Mouse (Mus musculus) liver, embryonic 12.5 days (tissue): ENCODE data around the gene Gm20837. TPM values are rescaled to one million over a fixed set of nuclear protein-coding genes. Genes with fewer than 3 reads are reported as not detected.
"Not testable (repeated sequence)": the region's sequence is repeated elsewhere in the genome, so short reads cannot be mapped to it uniquely, and the experiment has no call there.

Experiments
- ATAC-seq: fragments of 200-750 bp; cut with Nextera tagmentation; 2 replicates; pipeline ENCODE4 v1.8.0; 2017; ENCODE audit warnings: moderate number of reproducible peaks, mild to moderate bottlenecking, moderate library complexity
- H3K27ac ChIP-seq: fragments of 300-500 bp; sonication (generic); 2 replicates; pipeline ENCODE4 v1.5.1; 2016; ENCODE audit warnings: mild to moderate bottlenecking
- H3K27me3 ChIP-seq: fragments of 300-500 bp; sonication (generic); replicated peaks from 2 replicates; pipeline ENCODE4 v1.6.1; 2016; ENCODE audit warnings: mild to moderate bottlenecking, moderate library complexity
- H3K36me3 ChIP-seq: fragments of 300-500 bp; sonication (generic); 2 replicates; pipeline ENCODE4 v1.6.1; 2016; ENCODE audit warnings: mild to moderate bottlenecking, moderate library complexity
- H3K4me1 ChIP-seq: fragments of 300-500 bp; sonication (generic); 2 replicates; pipeline ENCODE4 v1.6.1; 2016
- H3K4me2 ChIP-seq: fragments of 300-500 bp; sonication (generic); 2 replicates; pipeline ENCODE4 v1.6.1; 2016; ENCODE audit warnings: mild to moderate bottlenecking, moderate library complexity
- H3K4me3 ChIP-seq: fragments of 300-500 bp; sonication (generic); 2 replicates; pipeline ENCODE4 v1.5.1; 2016; ENCODE audit warnings: mild to moderate bottlenecking, moderate library complexity
- H3K9ac ChIP-seq: fragments of 300-500 bp; sonication (generic); 2 replicates; pipeline ENCODE4 v1.6.1; 2016; ENCODE audit warnings: mild to moderate bottlenecking, moderate library complexity
- H3K9me3 ChIP-seq: fragments of 300-500 bp; sonication (generic); replicated peaks from 2 replicates; pipeline ENCODE4 v1.6.1; 2016; ENCODE audit warnings: mild to moderate bottlenecking, moderate library complexity
- WGBS: fragments of 180-500 bp; shearing (Covaris S2); methylation state at CpG from one replicate; pipeline ENCODE4 v1.1.7; 2016; ENCODE audit not compliant: insufficient replicate concordance; 5-methylcytosine and 5-hydroxymethylcytosine counted together
- polyA plus RNA-seq: library from polyadenylated mRNA; unstranded; fragments of >200 nt; fragmentation: Nextera tagmentation; extraction: Ambion mirVana; gene quantifications from 2 replicates; pipeline ENCODE4 v1.2.1, GENCODE M21; 2016

Gene Gm20837
- polyA plus RNA-seq = not detected in 2 replicates

- ATAC-seq, H3K9me3 ChIP-seq, H3K4me3 ChIP-seq, H3K36me3 ChIP-seq, H3K4me1 ChIP-seq, H3K27ac ChIP-seq, H3K9ac ChIP-seq, H3K4me2 ChIP-seq, H3K27me3 ChIP-seq: not testable (repeated sequence)
- no CpG with 5 or more reads among the region's 7 CpGs for WGBS
These were observed at the start of gene Gm20837 for GRCm38 (mm10) chrY:90400948-90401347. Gene Gm20837 (plus strand): TSS chrY:90401248.
